Mouse (Mus musculus) midbrain, embryonic 12.5 days (tissue): ENCODE data around the gene C1rl. TPM values are rescaled to one million over a fixed set of nuclear protein-coding genes. Genes with fewer than 3 reads are reported as not detected.
"Not testable (repeated sequence)": the region's sequence is repeated elsewhere in the genome, so short reads cannot be mapped to it uniquely, and the experiment has no call there.

ENCODE experiments used
- ATAC-seq: fragments of 200-750 bp; cut with Nextera tagmentation; 2 replicates; pipeline ENCODE4 v1.8.0; 2017; ENCODE audit warnings: low read depth, moderate TSS enrichment, moderate library complexity; ENCODE audit not compliant: low FRiP score
- H3K27ac ChIP-seq: fragments of 300-500 bp; sonication (generic); replicated peaks from 2 replicates; pipeline ENCODE4 v1.5.1; 2016; ENCODE audit warnings: mild to moderate bottlenecking
- H3K27me3 ChIP-seq: fragments of 300-500 bp; sonication (generic); 2 replicates; pipeline ENCODE4 v1.6.1; 2016; ENCODE audit warnings: mild to moderate bottlenecking
- H3K36me3 ChIP-seq: fragments of 300-500 bp; sonication (generic); 2 replicates; pipeline ENCODE4 v1.6.1; 2016
- H3K4me1 ChIP-seq: fragments of 300-500 bp; sonication (generic); 2 replicates; pipeline ENCODE4 v1.6.1; 2016
- H3K4me2 ChIP-seq: fragments of 300-500 bp; sonication (generic); replicated peaks from 2 replicates; pipeline ENCODE4 v1.6.1; 2016; ENCODE audit warnings: mild to moderate bottlenecking, moderate library complexity
- H3K4me3 ChIP-seq: fragments of 300-500 bp; sonication (generic); 2 replicates; pipeline ENCODE4 v1.5.1; 2016; ENCODE audit warnings: mild to moderate bottlenecking
- H3K9ac ChIP-seq: fragments of 300-500 bp; sonication (generic); replicated peaks from 2 replicates; pipeline ENCODE4 v1.6.1; 2016; ENCODE audit warnings: mild to moderate bottlenecking, moderate library complexity
- H3K9me3 ChIP-seq: fragments of 300-500 bp; sonication (generic); 2 replicates; pipeline ENCODE4 v1.6.1; 2016; ENCODE audit warnings: mild to moderate bottlenecking
- WGBS: fragments of 180-500 bp; shearing (Covaris S2); methylation state at CpG from one replicate; pipeline ENCODE4 v1.1.7; 2016; 5-methylcytosine and 5-hydroxymethylcytosine counted together
- polyA plus RNA-seq: library from polyadenylated mRNA; unstranded; fragments of >200 nt; fragmentation: Nextera tagmentation; extraction: Ambion mirVana; gene quantifications from 2 replicates; pipeline ENCODE4 v1.2.1, GENCODE M21; 2016

Gene C1rl
- polyA plus RNA-seq, 1 experiment from 2014 or later: 0.17 TPM

- Histone ChIP-seq H3K9ac (no peak overlapping the region), H3K4me3 (no peak overlapping the region), H3K27ac (no peak overlapping the region), H3K4me2 (no peak overlapping the region), H3K9me3 (no peaks in the 10 kb centered on the region), H3K27me3 (no peaks in the 10 kb centered on the region), H3K4me1 (0 out of 2 replicates have a peak, but pooled peaks cover under 1% of the 10 kb centered on the region), H3K36me3 (peaks cover 19% of the 10 kb centered on the region)
- 93% methylated on average over 5 of the region's 5 CpGs for WGBS
- ATAC-seq: no peak
Observed at GRCm38 (mm10) chr6:124457827-124458226, 35.1 kb upstream of the C1rl start.

- no peak overlapping the region for H3K27ac ChIP-seq
- 0 out of 2 replicates have a peak, but pooled peaks cover 5% of the 10 kb centered on the region for H3K4me1 ChIP-seq
- no peak overlapping the region for H3K4me2 ChIP-seq
- 92% methylated on average over 11 of the region's 11 CpGs for WGBS
- H3K36me3 ChIP-seq: peaks cover 19% of the 10 kb centered on the region
- no peaks in the 10 kb centered on the region for H3K9me3 ChIP-seq
- H3K9ac ChIP-seq: no peak overlapping the region
- ATAC-seq: no peak
- H3K4me3 ChIP-seq: no peak overlapping the region
- no peaks in the 10 kb centered on the region for H3K27me3 ChIP-seq
Observed at GRCm38 (mm10) chr6:124458505-124458904, 34.4 kb upstream of the C1rl start.

- no peak for ATAC-seq
- Histone ChIP-seq H3K9me3 (no peaks in the 10 kb centered on the region), H3K27me3 (no peaks in the 10 kb centered on the region), H3K27ac (no peak overlapping the region), H3K4me2 (no peak overlapping the region), H3K4me1 (peaks cover 14% of the 10 kb centered on the region), H3K9ac (no peak overlapping the region), H3K36me3 (peaks cover 19% of the 10 kb centered on the region), H3K4me3 (no peak overlapping the region)
- 93% methylated on average over 4 of the region's 4 CpGs for WGBS
Observed at GRCm38 (mm10) chr6:124459388-124459787, 33.5 kb upstream of the C1rl start.

- 24% methylated on average over 8 of the region's 8 CpGs for WGBS
- H3K4me3 ChIP-seq: peak overlapping the region; percentile 54
- peak; percentile 33 for ATAC-seq
- no peaks in the 10 kb centered on the region for H3K9me3 ChIP-seq
- peaks cover 9% of the 10 kb centered on the region; the same call in 1 of the 2 replicates for H3K36me3 ChIP-seq
- peaks cover 18% of the 10 kb centered on the region for H3K4me1 ChIP-seq
- peak overlapping the region; percentile 76 for H3K27ac ChIP-seq
- H3K4me2 ChIP-seq: peak overlapping the region; percentile 83
- H3K27me3 ChIP-seq: no peaks in the 10 kb centered on the region
- H3K9ac ChIP-seq: peak overlapping the region; percentile 70
Observed at GRCm38 (mm10) chr6:124463881-124464291, 29.0 kb upstream of the C1rl start.

GRCm38 (mm10) chr6:124464305-124465271 lies 28.3 kb upstream of the C1rl start, which contains the start of gene Clstn3:
TSS of gene Clstn3 (minus strand) at chr6:124464794.
- ATAC-seq: peak; percentile 98
- WGBS: 5% methylated on average over 27 of the region's 27 CpGs
- H3K36me3 ChIP-seq: peaks cover 9% of the 10 kb centered on the region; the same call in 1 of the 2 replicates
- no peaks in the 10 kb centered on the region for H3K9me3 ChIP-seq
- H3K4me1 ChIP-seq: peaks cover 18% of the 10 kb centered on the region
- peak within 1 kb of the TSS; percentile 54 for H3K4me3 ChIP-seq
- H3K4me2 ChIP-seq: peak within 1 kb of the TSS; percentile 83
- H3K27me3 ChIP-seq: no peaks in the 10 kb centered on the region
- peak within 1 kb of the TSS; percentile 76 for H3K27ac ChIP-seq
- H3K9ac ChIP-seq: peak within 1 kb of the TSS; percentile 70

- Histone ChIP-seq H3K36me3 (peaks cover 9% of the 10 kb centered on the region; the same call in 1 of the 2 replicates), H3K27me3 (no peaks in the 10 kb centered on the region), H3K9ac (no peak overlapping the region), H3K4me2 (peak overlapping the region; percentile 83), H3K4me1 (peaks cover 18% of the 10 kb centered on the region), H3K27ac (no peak overlapping the region), H3K9me3 (no peaks in the 10 kb centered on the region), H3K4me3 (peak overlapping the region; percentile 54)
- ATAC-seq: no peak
- 43% methylated on average over 6 of the region's 6 CpGs for WGBS
Observed at GRCm38 (mm10) chr6:124465299-124465698, 27.6 kb upstream of the C1rl start.

GRCm38 (mm10) chr6:124465729-124466128 lies 27.2 kb upstream of the C1rl start:
- Histone ChIP-seq H3K9ac (no peak overlapping the region), H3K36me3 (peaks cover 6% of the 10 kb centered on the region; the same call in 1 of the 2 replicates), H3K9me3 (no peaks in the 10 kb centered on the region), H3K27ac (no peak overlapping the region), H3K27me3 (no peaks in the 10 kb centered on the region), H3K4me2 (peak overlapping the region; percentile 83; the same call in 1 of the 2 replicates), H3K4me1 (peaks cover 18% of the 10 kb centered on the region), H3K4me3 (no peak overlapping the region)
- WGBS: 74% methylated on average over 6 of the region's 6 CpGs
- no peak for ATAC-seq

- H3K4me2 ChIP-seq: no peak overlapping the region
- WGBS: 87% methylated on average over 3 of the region's 3 CpGs
- no peak overlapping the region for H3K4me3 ChIP-seq
- H3K27ac ChIP-seq: no peak overlapping the region
- no peaks in the 10 kb centered on the region for H3K4me1 ChIP-seq
- H3K9me3 ChIP-seq: no peaks in the 10 kb centered on the region
- H3K27me3 ChIP-seq: no peaks in the 10 kb centered on the region
- H3K9ac ChIP-seq: no peak overlapping the region
- no peaks in the 10 kb centered on the region for H3K36me3 ChIP-seq
- ATAC-seq: no peak
Observed at GRCm38 (mm10) chr6:124471121-124471520, 21.8 kb upstream of the C1rl start.

- H3K4me2 ChIP-seq, H3K4me3 ChIP-seq: not testable (repeated sequence)
- 82% methylated on average over 6 of the region's 6 CpGs for WGBS
Observed at GRCm38 (mm10) chr6:124471783-124472638, 20.9 kb upstream of the C1rl start.

GRCm38 (mm10) chr6:124472801-124473200 lies 20.1 kb upstream of the C1rl start:
- Histone ChIP-seq H3K9me3 (no peaks in the 10 kb centered on the region), H3K9ac (no peak overlapping the region), H3K27me3 (no peaks in the 10 kb centered on the region), H3K36me3 (no peaks in the 10 kb centered on the region), H3K4me2 (no peak overlapping the region), H3K27ac (no peak overlapping the region), H3K4me1 (no peaks in the 10 kb centered on the region), H3K4me3 (no peak overlapping the region)
- WGBS: 37% methylated on average over 6 of the region's 6 CpGs
- ATAC-seq: no peak

More at GRCm38 (mm10) chr6:124471783-124472638, 20.9 kb upstream of the C1rl start:
- H3K27ac ChIP-seq, ATAC-seq, H3K36me3 ChIP-seq, H3K9me3 ChIP-seq, H3K4me1 ChIP-seq, H3K27me3 ChIP-seq, H3K9ac ChIP-seq: not testable (repeated sequence)

- WGBS: 80% methylated on average over 11 of the region's 11 CpGs
- no peaks in the 10 kb centered on the region for H3K27me3 ChIP-seq
- no peak overlapping the region for H3K4me2 ChIP-seq
- H3K9me3 ChIP-seq: no peaks in the 10 kb centered on the region
- H3K9ac ChIP-seq: no peak overlapping the region
- H3K4me1 ChIP-seq: no peaks in the 10 kb centered on the region
- no peak overlapping the region for H3K27ac ChIP-seq
- H3K36me3 ChIP-seq: no peaks in the 10 kb centered on the region
- no peak overlapping the region for H3K4me3 ChIP-seq
- ATAC-seq: no peak
Observed at GRCm38 (mm10) chr6:124474621-124475020, 18.3 kb upstream of the C1rl start.
